In genomic region chr17:26451651-26452295, GRCm38 (mm10) we compare ENCODE assay signal across 8 mouse cellular contexts. TPM values are rescaled to one million over a fixed set of nuclear protein-coding genes. Genes with fewer than 3 reads are reported as not detected.
DNase-seq lines count a peak whose midpoint lies in the region; ATAC-seq and TF ChIP-seq lines count a peak whose summit lies in the region.

No protein-coding gene starts in this region.

- WGBS in heart, embryonic 10.5 days: 25% methylated on average over 8 of the region's 8 CpGs

- peak in 1 of 2 experiments; percentile 35 for DNase-seq in layer of hippocampus, adult 2 months (ENCODE audit: low spot score in 2 of 2)
- DNase-seq in layer of hippocampus, postnatal 36 days: no peak
- DNase-seq in ES-CJ7 (ENCODE audit: low read depth, low spot score): peak; percentile 69
- DNase-seq in embryo, embryonic 11 days: peak; percentile 62
- DNase-seq in heart, embryonic 10.5 days (ENCODE audit: low spot score): no peak
- DNase-seq in kidney, postnatal 25 days: peak; percentile 79 to 83
- DNase-seq in thymus, postnatal 36 days: peak; percentile 59 to 60

- H3K36me3 ChIP-seq in heart, embryonic 10.5 days: peaks cover 7% of the 10 kb centered on the region

- H3K27me3 ChIP-seq in heart, embryonic 10.5 days (ENCODE audit: insufficient read depth, poor library complexity, severe bottlenecking): 0 out of 2 replicates have a peak, but pooled peaks cover 4% of the 10 kb centered on the region

- peaks cover 16% of the 10 kb centered on the region for H3K4me1 ChIP-seq in heart, embryonic 10.5 days

- TF ChIP-seq CTCF in layer of hippocampus, adult 2 months (conservative IDR thresholded peaks at IDR 0.05): peak; percentile 78

- H3K27ac ChIP-seq in layer of hippocampus, adult 2 months: no peak overlapping the region
- H3K27ac ChIP-seq in heart, embryonic 10.5 days: peak overlapping the region; percentile 74

- peak; percentile 72 for ATAC-seq in megakaryocyte-erythroid progenitor cell, adult 5-6 weeks (replicated peaks; ENCODE audit: low FRiP score, low TSS enrichment, poor library complexity, severe bottlenecking)

- H3K4me3 ChIP-seq in layer of hippocampus, adult 2 months: no peak overlapping the region
- no peak overlapping the region for H3K4me3 ChIP-seq in heart, embryonic 10.5 days

- no peaks in the 10 kb centered on the region for H3K9me3 ChIP-seq in heart, embryonic 10.5 days

RNA-seq across cellular contexts. Expression of gene Neurl1b, which starts 37.1 kb away (rescaled TPM):
- 10 to 100 TPM; 68.8 to 75.0 TPM for total RNA-seq in layer of hippocampus, adult 2 months (2021)
- 10 to 100 TPM; 76.7 to 80.8 TPM for total RNA-seq in layer of hippocampus, postnatal 36 days (2021)
- polyA plus RNA-seq in heart, embryonic 10.5 days (2016; fragmentation: Nextera tagmentation; extraction: Ambion mirVana): 1.3 and 1.8 TPM in 2 replicates
- 0.22 and 0.25 TPM in 2 replicates for total RNA-seq in megakaryocyte-erythroid progenitor cell, adult 5-6 weeks (2014; fragmentation: Nextera tagmentation)
- total RNA-seq in megakaryocyte-erythroid progenitor cell, adult 5-6 weeks (2017): 0.09 and 0.53 TPM in 2 replicates

Comparison
In these comparisons a context has a peak if more than half of its experiments do, and no peak if none do; other contexts are left out.
1. DNase-seq: peak in ES-CJ7 (single experiment), embryo, embryonic 11 days (single experiment), kidney, postnatal 25 days (2 of 2) and thymus, postnatal 36 days (2 of 2); none in layer of hippocampus, postnatal 36 days (0 of 2) and heart, embryonic 10.5 days (single experiment).
2. RNA of gene Neurl1b, which starts 37.1 kb away (total RNA-seq): 76.7 to 80.8 TPM in layer of hippocampus, postnatal 36 days and 68.8 to 75.0 TPM in layer of hippocampus, adult 2 months; 0.09 to 0.53 TPM in megakaryocyte-erythroid progenitor cell, adult 5-6 weeks; every median in the first group is over 10 times any median in the second.